Mouse (Mus musculus) small intestine, adult 2 months (tissue): ENCODE results near the gene Actl10.
A peak's percentile ranks its signal among the peaks of the same experiment; 100 is the strongest.

ENCODE experiments used
- CTCF ChIP-seq: fragments of 200-500 bp; IDR thresholded peaks from 2 replicates; pipeline ENCODE4 v1.5.1; 2012; ENCODE audit warnings: low read depth, mild to moderate bottlenecking, control low read depth, inconsistent platforms, low read length, moderate library complexity, mixed read lengths; ENCODE audit not compliant: insufficient replicate concordance, insufficient read length; ENCODE audit errors: extremely low read depth
- POLR2A ChIP-seq: fragments of 200-500 bp; IDR thresholded peaks from 2 replicates; pipeline ENCODE4 v1.6.1; 2012; ENCODE audit warnings: low read depth, mild to moderate bottlenecking, control low read depth, inconsistent platforms, low read length, moderate library complexity

DNA sequence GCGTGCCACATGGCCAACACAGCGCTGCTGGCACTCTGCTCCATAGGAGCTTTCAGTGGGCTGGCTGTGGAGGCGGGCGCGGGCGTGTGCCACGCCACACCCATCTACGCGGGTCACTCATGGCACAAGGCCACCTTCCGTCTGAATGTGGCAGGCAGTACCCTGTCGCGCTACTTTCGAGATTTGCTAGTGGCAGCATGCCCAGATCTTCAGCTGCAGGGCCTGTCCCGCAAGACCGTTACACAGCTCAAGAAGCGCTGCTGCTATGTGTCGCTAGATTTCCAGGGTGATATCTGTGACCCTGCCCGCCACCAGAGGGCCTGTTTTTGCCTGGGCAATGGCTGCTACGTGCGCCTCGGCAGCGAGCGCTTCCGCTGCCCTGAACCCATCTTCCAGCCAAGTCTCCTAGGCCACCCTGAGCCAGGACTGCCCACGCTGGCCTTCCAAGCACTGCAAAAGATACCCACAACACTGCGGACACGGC lies 890 bp downstream of the Actl10 start:
- peak; percentile 46; the same call in 1 of the 2 replicates for TF ChIP-seq CTCF
- no peak for TF ChIP-seq POLR2A
